In genomic region chr14:75753206-75753605, GRCm38 (mm10) we compare ENCODE assay signal across 7 mouse cellular contexts. TPM values are rescaled to one million over a fixed set of nuclear protein-coding genes. Genes with fewer than 3 reads are reported as not detected.
DNase-seq lines count a peak whose midpoint lies in the region; ATAC-seq and TF ChIP-seq lines count a peak whose summit lies in the region.

No protein-coding gene starts in this region.

- H3K9ac ChIP-seq in lung, embryonic 16.5 days (ENCODE audit: low read length), result peak overlapping the region; percentile 92
- peak overlapping the region; percentile 82 for H3K9ac ChIP-seq in limb, embryonic 12.5 days (replicated peaks)
- peak overlapping the region; percentile 96 for H3K9ac ChIP-seq in stomach, embryonic 16.5 days (ENCODE audit: low read length)

- peaks cover 11% of the 10 kb centered on the region for H3K4me1 ChIP-seq in lung, embryonic 16.5 days (replicated peaks; ENCODE audit: control insufficient read depth, insufficient read depth, low read length)
- peaks cover 5% of the 10 kb centered on the region for H3K4me1 ChIP-seq in embryonic fibroblast, embryonic 13.5 days (ENCODE audit: control insufficient read depth, insufficient read depth, low read length)
- H3K4me1 ChIP-seq in limb, embryonic 12.5 days (replicated peaks), result peaks cover 14% of the 10 kb centered on the region
- peaks cover 19% of the 10 kb centered on the region for H3K4me1 ChIP-seq in stomach, embryonic 16.5 days (ENCODE audit: control insufficient read depth, insufficient read depth, low read length)

- TF ChIP-seq POLR2A in embryonic fibroblast, embryonic 13.5 days (IDR thresholded peaks at IDR 0.05; ENCODE audit: low read depth, low read length), result no peak

- TF ChIP-seq CTCF in embryonic fibroblast, embryonic 13.5 days (IDR thresholded peaks at IDR 0.05; ENCODE audit: borderline replicate concordance, insufficient read depth, low read length), result no peak

- H3K27ac ChIP-seq in lung, embryonic 16.5 days (ENCODE audit: low read length), result no peak overlapping the region
- no peak overlapping the region for H3K27ac ChIP-seq in embryonic fibroblast, embryonic 13.5 days (ENCODE audit: insufficient read depth, low read length)
- no peak overlapping the region for H3K27ac ChIP-seq in limb, embryonic 12.5 days
- peak overlapping the region; percentile 95 for H3K27ac ChIP-seq in stomach, embryonic 16.5 days (ENCODE audit: low read length)

- H3K4me2 ChIP-seq in lung, embryonic 16.5 days (ENCODE audit: low read depth, low read length), result peak overlapping the region; percentile 67
- H3K4me2 ChIP-seq in limb, embryonic 12.5 days, result peak overlapping the region; percentile 85
- H3K4me2 ChIP-seq in stomach, embryonic 16.5 days (ENCODE audit: low read depth, low read length), result peak overlapping the region; percentile 60

- DNase-seq in lung, postnatal 4 days, result no peak
- DNase-seq in spleen, postnatal 4 days (ENCODE audit: low spot score in 2 of 2), result no peak
- no peak for DNase-seq in B cell, adult 2 months

- no peak for ATAC-seq in lung, embryonic 16.5 days (ENCODE audit: low read depth)
- no peak for ATAC-seq in limb, embryonic 12.5 days (ENCODE audit: insufficient number of reproducible peaks, insufficient read depth, low FRiP score, low TSS enrichment, low read depth)
- peak; percentile 22; the same call in 1 of the 2 replicates for ATAC-seq in stomach, embryonic 16.5 days (ENCODE audit: insufficient read depth, low FRiP score)

- H3K27me3 ChIP-seq in lung, embryonic 16.5 days (ENCODE audit: control insufficient read depth, insufficient read depth, low read depth, low read length), result no peaks in the 10 kb centered on the region
- peaks cover 3% of the 10 kb centered on the region; the same call in 1 of the 2 replicates for H3K27me3 ChIP-seq in limb, embryonic 12.5 days
- H3K27me3 ChIP-seq in stomach, embryonic 16.5 days (ENCODE audit: control insufficient read depth, insufficient read depth, low read length), result no peaks in the 10 kb centered on the region

- H3K4me3 ChIP-seq in lung, embryonic 16.5 days (ENCODE audit: low read length), result peak overlapping the region; percentile 86
- H3K4me3 ChIP-seq in embryonic fibroblast, embryonic 13.5 days (ENCODE audit: insufficient read depth, low read length), result peak overlapping the region; percentile 79
- H3K4me3 ChIP-seq in limb, embryonic 12.5 days (replicated peaks), result peak overlapping the region; percentile 97
- peak overlapping the region; percentile 99 for H3K4me3 ChIP-seq in stomach, embryonic 16.5 days (replicated peaks; ENCODE audit: low read length)

- 37% methylated on average over 8 of the region's 8 CpGs for WGBS in lung, embryonic 16.5 days
- 41% methylated on average over 8 of the region's 8 CpGs for WGBS in limb, embryonic 12.5 days
- 41% methylated on average over 8 of the region's 8 CpGs for WGBS in stomach, embryonic 16.5 days

- no peaks in the 10 kb centered on the region for H3K9me3 ChIP-seq in lung, embryonic 16.5 days (ENCODE audit: control insufficient read depth, low read length)
- H3K9me3 ChIP-seq in limb, embryonic 12.5 days, result no peaks in the 10 kb centered on the region
- H3K9me3 ChIP-seq in stomach, embryonic 16.5 days (replicated peaks; ENCODE audit: control insufficient read depth, low read length), result no peaks in the 10 kb centered on the region

- no peaks in the 10 kb centered on the region for H3K36me3 ChIP-seq in lung, embryonic 16.5 days (ENCODE audit: control insufficient read depth, insufficient read depth, low read length)
- H3K36me3 ChIP-seq in limb, embryonic 12.5 days, result 0 out of 2 replicates have a peak, but pooled peaks cover 4% of the 10 kb centered on the region
- H3K36me3 ChIP-seq in stomach, embryonic 16.5 days (ENCODE audit: control insufficient read depth, insufficient read depth, low read length), result no peaks in the 10 kb centered on the region

RNA-seq across cellular contexts. Expression of gene Cog3, which starts 1.1 kb away (rescaled TPM):
- 19.9 and 21.0 TPM in 2 replicates for polyA plus RNA-seq in lung, embryonic 16.5 days (2015; fragmentation: Nextera tagmentation; extraction: Ambion mirVana)
- 26.6 and 27.2 TPM in 2 replicates for polyA plus RNA-seq in embryonic fibroblast, embryonic 13.5 days (2011; ENCODE audit: insufficient read length, low read depth, missing spikeins)
- 26.0 and 27.0 TPM in 2 replicates for polyA plus RNA-seq in limb, embryonic 12.5 days (2016; fragmentation: Nextera tagmentation; extraction: Ambion mirVana)
- 21.7 and 22.1 TPM in 2 replicates for polyA plus RNA-seq in stomach, embryonic 16.5 days (2015; fragmentation: Nextera tagmentation; extraction: Ambion mirVana)

RNA-seq across cellular contexts. Expression of gene Slc25a30, which starts 33.6 kb away (rescaled TPM):
- polyA plus RNA-seq in lung, embryonic 16.5 days (2015; fragmentation: Nextera tagmentation; extraction: Ambion mirVana), result 3.3 and 3.5 TPM in 2 replicates
- 22.3 and 23.8 TPM in 2 replicates for polyA plus RNA-seq in embryonic fibroblast, embryonic 13.5 days (2011; ENCODE audit: insufficient read length, low read depth, missing spikeins)
- 4.6 and 4.7 TPM in 2 replicates for polyA plus RNA-seq in limb, embryonic 12.5 days (2016; fragmentation: Nextera tagmentation; extraction: Ambion mirVana)
- polyA plus RNA-seq in stomach, embryonic 16.5 days (2015; fragmentation: Nextera tagmentation; extraction: Ambion mirVana), result 2.2 TPM in 2 replicates
